Mouse (Mus musculus) kidney, adult 2 months (tissue): ENCODE measurements around the gene Tmem245. TPM values are rescaled to one million over a fixed set of nuclear protein-coding genes. Genes with fewer than 3 reads are reported as not detected.
"Not testable (repeated sequence)": the region's sequence is repeated elsewhere in the genome, so short reads cannot be mapped to it uniquely, and the experiment has no call there.

Experiments used
- DNase-seq: peaks from one replicate; pipeline ENCODE4 v3.0.0; 2021
- H3K27ac ChIP-seq: fragments of 200-500 bp; 2 replicates; pipeline ENCODE4 v1.5.1; 2012; ENCODE audit warnings: low read depth, low read length, control low read depth, inconsistent platforms; ENCODE audit not compliant: insufficient read depth
- H3K27me3 ChIP-seq: fragments of 200-500 bp; replicated peaks from 2 replicates; pipeline ENCODE4 v1.6.1; 2012; ENCODE audit warnings: mild to moderate bottlenecking, moderate library complexity, low read length, inconsistent platforms; ENCODE audit not compliant: control insufficient read depth, insufficient read depth
- H3K36me3 ChIP-seq: fragments of 200-500 bp; 2 replicates; pipeline ENCODE4 v1.6.1; 2012; ENCODE audit warnings: mild to moderate bottlenecking, moderate library complexity, low read length, inconsistent platforms; ENCODE audit not compliant: control insufficient read depth, insufficient read depth
- H3K4me1 ChIP-seq: fragments of 200-500 bp; 2 replicates; pipeline ENCODE4 v1.6.1; 2011; ENCODE audit warnings: low read length; ENCODE audit not compliant: control insufficient read depth, insufficient read depth
- H3K4me3 ChIP-seq: fragments of 200-500 bp; 2 replicates; pipeline ENCODE4 v1.5.1; 2011; ENCODE audit warnings: mild to moderate bottlenecking, low read depth, low read length, control low read depth; ENCODE audit not compliant: insufficient read depth
- CTCF ChIP-seq: fragments of 200-500 bp; conservative IDR thresholded peaks from 2 replicates; pipeline ENCODE4 v1.5.1; 2011; ENCODE audit warnings: low read depth, mild to moderate bottlenecking, control low read depth, low read length, moderate library complexity, mixed read lengths; ENCODE audit not compliant: insufficient read depth, insufficient read length
- POLR2A ChIP-seq: fragments of 200-500 bp; IDR thresholded peaks from one replicate; pipeline ENCODE4 v1.6.1; 2011; ENCODE audit warnings: low read depth, low read length, control low read depth
- WGBS: fragments of 180-500 bp; shearing (Covaris S2); methylation state at CpG from one replicate; pipeline ENCODE4 v1.1.7; 2018; 5-methylcytosine and 5-hydroxymethylcytosine counted together
- polyA plus RNA-seq: library from polyadenylated mRNA; depleted of rRNA; stranded (reverse); fragments of >200 nt; gene quantifications from 2 replicates; pipeline ENCODE4 v1.2.3, GENCODE M21; 2012

The Tmem245 gene
- polyA plus RNA-seq, 1 experiment, result 13.8 TPM

DNA sequence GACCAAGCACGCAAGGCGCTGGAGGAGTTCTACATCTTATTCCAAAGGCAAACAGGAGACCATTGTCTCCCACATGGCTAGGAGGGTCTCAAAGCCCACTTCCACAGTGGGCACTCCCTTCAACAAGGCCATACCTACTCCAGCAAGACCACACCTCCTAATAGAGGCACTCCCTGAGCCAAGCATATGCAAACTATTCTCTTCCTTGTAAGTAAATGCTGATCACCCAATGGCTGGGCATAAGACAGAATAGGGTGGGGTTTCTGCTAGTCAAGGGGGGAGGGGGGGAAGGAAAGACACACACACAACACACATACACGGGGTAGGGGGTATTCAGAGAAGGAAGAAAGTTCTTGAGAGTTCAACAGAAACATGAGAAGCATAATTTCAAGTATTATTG lies 53.0 kb downstream of the Tmem245 start:
- TF ChIP-seq CTCF (no peak), POLR2A (no peak)
- WGBS, result 94% methylated on average over 3 of the region's 3 CpGs
- H3K4me3 ChIP-seq, result no peak overlapping the region
- H3K27ac ChIP-seq, result no peak overlapping the region
- peaks cover 3% of the 10 kb centered on the region for H3K36me3 ChIP-seq
- H3K4me1 ChIP-seq, result no peaks in the 10 kb centered on the region
- DNase-seq, result no peak
- H3K27me3 ChIP-seq, result no peaks in the 10 kb centered on the region

DNA sequence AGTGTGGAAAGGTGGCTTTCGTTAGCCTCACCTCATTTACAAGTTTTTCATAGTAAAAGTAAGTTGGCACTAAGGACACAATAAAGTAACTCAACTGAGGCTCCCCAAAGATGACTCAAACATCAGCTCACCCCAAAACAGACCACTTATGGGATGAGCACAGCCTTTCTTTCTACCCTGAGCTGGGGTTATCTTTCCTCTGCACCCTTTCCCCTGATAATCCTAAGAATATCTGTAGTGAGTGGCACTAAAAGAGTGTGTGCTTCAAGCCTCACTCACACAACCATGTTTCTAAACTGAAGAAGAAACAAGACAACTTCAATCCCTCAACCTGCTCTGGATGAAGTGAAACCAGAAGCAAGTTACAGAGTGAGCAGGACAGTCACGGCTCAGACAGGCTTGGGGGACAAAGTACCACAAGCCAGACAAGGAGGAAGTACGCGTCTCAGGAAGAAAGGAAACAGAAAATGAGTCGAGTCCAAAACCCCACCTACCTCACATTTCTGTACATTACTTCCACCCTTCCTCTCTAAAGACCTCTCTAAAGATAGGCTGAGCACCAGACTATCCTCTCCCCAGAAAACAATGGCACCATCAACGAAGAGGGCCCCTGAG lies 54.6 kb downstream of the Tmem245 start:
- H3K27me3 ChIP-seq, result no peaks in the 10 kb centered on the region
- no peak overlapping the region for H3K4me3 ChIP-seq
- H3K4me1 ChIP-seq, result no peaks in the 10 kb centered on the region
- DNase-seq, result no peak
- 67% methylated on average over 6 of the region's 6 CpGs for WGBS
- no peak for TF ChIP-seq CTCF
- TF ChIP-seq POLR2A, result no peak
- no peaks in the 10 kb centered on the region; the same call in 1 of the 2 replicates for H3K36me3 ChIP-seq
- H3K27ac ChIP-seq, result no peak overlapping the region

DNA sequence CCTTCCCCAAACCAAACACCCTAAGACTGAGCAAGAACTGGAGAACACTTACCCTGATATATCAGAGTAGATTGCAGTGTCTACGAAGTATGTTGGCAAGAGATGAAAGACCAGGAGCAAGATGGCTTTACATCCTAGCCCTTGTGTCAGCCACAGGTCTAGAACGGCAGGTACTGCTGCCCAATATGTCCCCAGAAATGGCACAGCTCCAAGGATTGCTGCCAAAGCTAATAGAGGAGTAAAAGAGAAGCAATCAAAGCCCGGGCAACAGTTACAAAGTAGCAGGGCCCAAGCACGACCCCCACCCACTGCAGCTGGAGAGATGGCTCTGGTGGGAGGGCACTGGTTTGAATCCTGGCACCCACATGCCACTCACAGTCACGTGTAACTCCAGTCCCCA lies 58.8 kb downstream of the Tmem245 start:
- Histone ChIP-seq H3K4me1 (no peaks in the 10 kb centered on the region), H3K36me3 (peaks cover 3% of the 10 kb centered on the region), H3K27me3 (no peaks in the 10 kb centered on the region), H3K4me3 (no peak overlapping the region), H3K27ac (no peak overlapping the region)
- TF ChIP-seq POLR2A, result no peak
- no peak for TF ChIP-seq CTCF
- DNase-seq, result peak; percentile 33
- 61% methylated on average over 5 of the region's 5 CpGs for WGBS

DNA sequence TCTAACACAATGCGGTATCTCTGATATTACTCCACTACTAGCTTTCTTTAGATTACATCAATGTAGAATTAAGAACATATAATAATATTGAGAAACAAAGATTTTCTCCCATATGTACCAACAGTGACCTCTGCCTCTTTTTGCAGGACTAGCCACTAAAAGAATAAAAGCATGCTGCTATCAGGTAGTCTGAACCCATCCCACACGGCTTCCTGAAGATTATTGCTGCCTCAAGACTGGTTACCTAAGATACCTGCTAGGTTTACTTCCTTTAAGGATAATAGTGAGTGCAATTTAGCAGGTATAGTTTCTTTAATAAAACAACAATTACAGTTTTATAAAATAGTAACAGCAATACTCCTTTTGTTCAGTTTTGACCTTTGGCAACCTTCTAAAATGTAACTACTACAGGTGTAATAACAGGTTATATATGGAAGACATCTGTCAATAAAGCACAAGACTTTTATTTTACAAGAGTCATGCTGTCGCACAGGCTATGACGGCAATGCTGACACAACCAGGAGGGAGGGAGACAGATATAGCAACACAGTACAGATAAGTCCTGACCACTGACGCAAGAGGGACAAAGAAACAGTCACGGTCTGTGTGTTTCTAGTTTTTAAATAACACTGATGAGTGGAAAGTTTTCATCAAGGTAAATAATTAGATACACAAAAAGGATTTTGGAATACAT lies 60.8 kb downstream of the Tmem245 start:
- Histone ChIP-seq H3K27me3 (no peaks in the 10 kb centered on the region), H3K4me3 (no peak overlapping the region), H3K27ac (no peak overlapping the region), H3K36me3 (peaks cover 5% of the 10 kb centered on the region), H3K4me1 (no peaks in the 10 kb centered on the region)
- DNase-seq, result no peak
- WGBS, result 93% methylated on average over 6 of the region's 6 CpGs
- no peak for TF ChIP-seq CTCF
- no peak for TF ChIP-seq POLR2A

DNA sequence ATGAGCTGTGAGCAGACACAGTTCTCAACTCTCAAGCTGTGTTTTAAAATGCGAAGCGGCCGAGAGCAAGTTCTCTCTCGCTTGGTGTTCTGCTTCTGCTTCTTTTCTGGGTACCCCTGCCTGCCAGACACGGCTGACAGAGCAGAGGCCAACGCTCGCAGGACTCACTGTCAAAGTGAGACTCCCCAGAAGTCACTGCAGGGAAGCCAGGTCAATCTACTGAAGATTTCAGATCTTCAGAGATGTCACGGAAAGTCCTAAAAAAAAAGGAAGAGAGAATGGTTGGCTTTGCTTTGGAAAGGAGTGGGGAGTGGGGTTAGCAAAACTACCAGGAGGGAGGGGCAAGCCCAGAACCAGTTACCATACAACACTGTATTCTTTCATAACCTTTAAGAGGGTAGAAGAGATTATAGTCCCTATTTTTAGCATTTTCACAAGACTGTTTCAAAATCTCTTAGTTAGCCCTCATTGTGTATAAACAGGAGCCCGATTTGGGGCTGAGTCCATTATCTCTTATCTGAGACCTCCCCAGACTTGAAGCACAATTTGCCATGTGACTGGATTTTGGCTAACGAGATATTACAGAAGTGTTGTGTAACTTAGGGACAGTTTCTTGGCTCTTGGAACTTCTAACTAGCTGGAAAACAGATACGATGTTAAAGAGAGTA lies 67.1 kb downstream of the Tmem245 start:
- H3K27me3 ChIP-seq, result no peaks in the 10 kb centered on the region
- H3K4me3 ChIP-seq, result no peak overlapping the region
- no peak for DNase-seq
- WGBS, result 77% methylated on average over 11 of the region's 11 CpGs
- no peaks in the 10 kb centered on the region for H3K4me1 ChIP-seq
- no peak overlapping the region for H3K27ac ChIP-seq
- TF ChIP-seq CTCF, result no peak
- H3K36me3 ChIP-seq, result peaks cover 4% of the 10 kb centered on the region; the same call in 1 of the 2 replicates

DNA sequence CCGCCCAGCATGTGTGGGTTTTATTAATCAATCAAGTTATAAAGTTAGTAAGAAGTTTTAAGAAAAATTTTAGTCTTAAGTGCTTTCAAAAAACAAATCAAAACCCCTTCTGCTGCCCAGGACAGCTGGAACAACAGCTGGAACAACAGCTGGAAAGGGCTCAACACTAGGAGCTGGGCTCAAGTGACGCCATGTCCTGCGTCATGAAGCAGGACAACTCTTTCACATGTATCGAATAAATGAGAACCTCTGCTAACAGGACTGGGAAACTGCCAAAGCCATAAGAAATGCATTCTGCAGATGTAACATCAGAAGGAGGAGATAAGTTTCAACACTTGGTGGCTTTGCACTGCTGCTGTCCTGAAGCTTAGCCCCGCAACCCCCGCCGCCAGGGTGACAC lies 68.3 kb downstream of the Tmem245 start:
- TF ChIP-seq POLR2A (no peak), CTCF (no peak)
- H3K4me3 ChIP-seq, result no peak overlapping the region
- H3K27me3 ChIP-seq, result no peaks in the 10 kb centered on the region
- peaks cover 9% of the 10 kb centered on the region for H3K36me3 ChIP-seq
- DNase-seq, result no peak
- 96% methylated on average over 7 of the region's 7 CpGs for WGBS
- H3K27ac ChIP-seq, result no peak overlapping the region
- no peaks in the 10 kb centered on the region for H3K4me1 ChIP-seq

DNA sequence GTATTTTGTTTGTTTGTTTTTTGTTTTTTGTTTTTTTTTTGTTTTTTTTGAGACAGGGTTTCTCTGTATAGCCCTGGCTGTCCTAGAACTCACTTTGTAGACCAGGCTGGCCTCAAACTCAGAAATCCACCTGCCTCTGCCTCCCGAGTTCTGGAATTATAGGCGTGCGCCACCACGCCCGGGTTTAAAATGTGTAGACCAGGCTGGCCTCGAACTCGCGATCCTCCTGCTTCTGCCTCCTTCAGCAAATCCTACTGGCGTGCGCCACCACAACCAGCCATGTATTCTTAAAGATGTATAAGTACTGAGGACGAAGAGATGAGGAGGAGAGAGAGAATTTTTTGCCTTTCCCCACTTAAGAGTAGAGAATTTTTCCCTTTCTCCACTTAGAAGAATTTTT lies 76.7 kb downstream of the Tmem245 start:
- not testable (repeated sequence) for H3K4me1 ChIP-seq, H3K27me3 ChIP-seq, H3K4me3 ChIP-seq, DNase-seq, H3K27ac ChIP-seq, H3K36me3 ChIP-seq
- 98% methylated on average over 11 of the region's 11 CpGs for WGBS
